Mouse (Mus musculus) adipose tissue, adult 10 weeks (tissue): ENCODE data around the gene Ccl20. TPM values are rescaled to one million over a fixed set of nuclear protein-coding genes. Genes with fewer than 3 reads are reported as not detected.

Experiments used
- polyA plus RNA-seq: library from polyadenylated mRNA; stranded (reverse); fragments of 350-450 nt; fragmentation: Illumina TruSeq; extraction: RNeasy Lipid Tissue Mini Kit (QIAGEN cat#74804); gene quantifications from one replicate; pipeline ENCODE4 v1.2.3, GENCODE M21; 2014; ENCODE audit warnings: low read depth, low replicate concordance

Gene Ccl20
- not detected for polyA plus RNA-seq

GRCm38 (mm10) chr1:83116447-83117137, at the start of gene Ccl20:
Gene Ccl20 (plus strand): TSS chr1:83116766.

GRCm38 (mm10) chr1:83159603-83160002, 43.0 kb downstream of the Ccl20 start, which contains the start of gene Daw1:
Gene Daw1 (plus strand): TSS chr1:83159752.

Other genes starting within 250 kb of the Ccl20 start
- gene A030005L19Rik, start 203.4 kb upstream of the Ccl20 start, polyA plus RNA-seq, result not detected
- not detected for gene A030014E15Rik, start 191.8 kb upstream of the Ccl20 start, polyA plus RNA-seq
- gene Gm6217, start 185.4 kb upstream of the Ccl20 start, polyA plus RNA-seq, result not detected
- not detected for gene A030003K21Rik, start 173.4 kb upstream of the Ccl20 start, polyA plus RNA-seq
- gene Gm7544, start 160.8 kb upstream of the Ccl20 start, polyA plus RNA-seq, result not detected
- gene Gm47955, start 156.5 kb upstream of the Ccl20 start, polyA plus RNA-seq, result not detected
- gene Gm47959, start 116.2 kb upstream of the Ccl20 start, polyA plus RNA-seq, result not detected
- gene Slc19a3, start 78.3 kb upstream of the Ccl20 start, polyA plus RNA-seq, result 3.9 TPM
- not detected for gene Krtap28-10, start 74.3 kb upstream of the Ccl20 start, polyA plus RNA-seq
- gene Gm47969, start 71.8 kb upstream of the Ccl20 start, polyA plus RNA-seq, result not detected
- gene A030005K14Rik, start 57.4 kb upstream of the Ccl20 start, polyA plus RNA-seq, result not detected
- not detected for gene Krtap28-13, start 55.8 kb upstream of the Ccl20 start, polyA plus RNA-seq
- 1.7 TPM for gene Daw1, start 43.0 kb downstream of the Ccl20 start, polyA plus RNA-seq